Mouse (Mus musculus) small intestine, adult 2 months (tissue): ENCODE measurements around the gene Slc39a1.

ENCODE experiments used
- CTCF ChIP-seq: fragments of 200-500 bp; IDR thresholded peaks from 2 replicates; pipeline ENCODE4 v1.5.1; 2012; ENCODE audit warnings: low read depth, mild to moderate bottlenecking, control low read depth, inconsistent platforms, low read length, moderate library complexity, mixed read lengths; ENCODE audit not compliant: insufficient replicate concordance, insufficient read length; ENCODE audit errors: extremely low read depth
- POLR2A ChIP-seq: fragments of 200-500 bp; IDR thresholded peaks from 2 replicates; pipeline ENCODE4 v1.6.1; 2012; ENCODE audit warnings: low read depth, mild to moderate bottlenecking, control low read depth, inconsistent platforms, low read length, moderate library complexity

DNA sequence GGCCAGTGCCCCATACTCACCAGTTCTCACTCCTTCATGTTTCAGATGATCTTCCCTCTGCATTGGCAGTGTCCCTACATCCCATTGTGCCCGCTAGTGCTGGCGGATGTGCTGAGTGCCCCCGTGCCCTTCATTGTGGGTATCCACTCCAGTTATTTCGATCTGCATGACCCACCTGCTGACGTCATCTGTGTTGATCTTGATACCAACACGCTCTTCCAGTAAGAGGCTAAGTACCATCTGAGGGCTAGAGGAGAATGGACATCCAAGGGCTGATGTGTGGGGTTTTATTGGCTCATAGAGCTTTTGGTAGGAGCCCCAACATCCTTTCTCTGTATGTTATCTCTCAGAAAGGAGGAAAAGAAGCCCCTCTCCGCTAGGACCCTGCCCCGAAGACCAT lies 22.8 kb downstream of the Slc39a1 start:
- no peak for TF ChIP-seq POLR2A
- no peak for TF ChIP-seq CTCF
